Mouse (Mus musculus): ENCODE measurements around the gene Dner. TPM values are rescaled to one million over a fixed set of nuclear protein-coding genes. Genes with fewer than 3 reads are reported as not detected.
"Not testable (repeated sequence)": the region's sequence is repeated elsewhere in the genome, so short reads cannot be mapped to it uniquely, and the experiment has no call there.

Dner gene
- polyA plus RNA-seq, 1 experiment from 2014 or later: 3.4 TPM

- H3K4me3 ChIP-seq (ENCODE audit: low read length): no peak overlapping the region
- peak; percentile 86 for ATAC-seq
- no peaks in the 10 kb centered on the region for H3K27me3 ChIP-seq (replicated peaks; ENCODE audit: control insufficient read depth, insufficient read depth, low read length)
- no peaks in the 10 kb centered on the region for H3K36me3 ChIP-seq (ENCODE audit: control insufficient read depth, insufficient read depth, low read length)
- no peak overlapping the region for H3K4me2 ChIP-seq (ENCODE audit: low read depth, low read length)
- H3K9me3 ChIP-seq (ENCODE audit: control insufficient read depth, low read length): no peaks in the 10 kb centered on the region
- no peak overlapping the region for H3K9ac ChIP-seq (ENCODE audit: low read depth, low read length)
- H3K27ac ChIP-seq (ENCODE audit: low read length): no peak overlapping the region
- H3K4me1 ChIP-seq (ENCODE audit: control insufficient read depth, insufficient read depth, low read length): peaks cover 12% of the 10 kb centered on the region
- WGBS: 56% methylated on average over 3 of the region's 3 CpGs
Measured at GRCm38 (mm10) chr1:84361389-84361788, 334.6 kb downstream of the Dner start.

DNA sequence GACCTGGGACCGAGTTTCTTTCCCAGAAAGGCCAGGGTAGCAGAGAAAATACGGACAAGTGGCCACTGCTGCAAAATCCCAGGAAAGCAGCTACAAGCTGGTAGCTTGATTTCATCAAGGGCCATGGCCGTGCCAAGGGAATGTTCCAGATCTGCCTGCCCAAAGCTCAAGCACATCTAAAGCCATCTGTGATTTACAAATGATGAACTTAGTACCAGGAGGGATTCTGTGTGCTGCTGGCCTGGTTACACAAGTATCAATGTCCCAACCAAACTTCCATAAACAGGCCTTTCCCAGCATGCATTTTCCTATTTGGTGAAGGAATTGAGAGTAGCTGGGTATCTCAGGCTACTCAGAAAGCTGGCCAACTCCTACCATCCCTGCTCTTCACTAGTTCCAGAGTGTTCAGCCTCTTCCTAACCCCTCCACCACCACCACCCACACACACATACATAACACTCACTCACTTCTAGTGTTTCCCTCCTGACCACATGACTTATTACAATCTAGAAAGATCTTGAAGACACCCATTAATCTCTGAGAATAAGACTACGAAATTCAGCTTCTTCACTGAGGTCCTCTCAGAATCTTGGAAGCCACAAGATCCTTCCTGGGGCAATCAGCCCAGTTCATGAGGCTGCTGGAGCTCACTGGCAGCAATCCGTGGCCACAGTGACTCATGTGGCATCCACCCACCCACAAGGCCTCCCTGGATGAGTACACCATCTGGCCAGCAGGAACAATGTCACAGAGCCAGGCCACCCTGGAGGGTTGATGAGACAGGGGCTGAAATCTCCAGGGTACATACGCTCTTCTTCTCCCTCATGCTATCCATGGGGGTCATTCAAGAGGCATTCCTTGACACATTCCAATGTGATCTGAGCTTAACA, 336.2 kb downstream of the Dner start:
- 85% methylated on average over 6 of the region's 6 CpGs for WGBS
- Histone ChIP-seq H3K4me1 (ENCODE audit: control insufficient read depth, insufficient read depth, low read length) (peaks cover 12% of the 10 kb centered on the region), H3K4me2 (ENCODE audit: low read depth, low read length) (no peak overlapping the region), H3K27ac (ENCODE audit: low read length) (no peak overlapping the region), H3K27me3 (replicated peaks; ENCODE audit: control insufficient read depth, insufficient read depth, low read length) (no peaks in the 10 kb centered on the region), H3K4me3 (ENCODE audit: low read length) (no peak overlapping the region), H3K9ac (ENCODE audit: low read depth, low read length) (no peak overlapping the region), H3K36me3 (ENCODE audit: control insufficient read depth, insufficient read depth, low read length) (no peaks in the 10 kb centered on the region), H3K9me3 (ENCODE audit: control insufficient read depth, low read length) (no peaks in the 10 kb centered on the region)
- ATAC-seq: no peak

DNA sequence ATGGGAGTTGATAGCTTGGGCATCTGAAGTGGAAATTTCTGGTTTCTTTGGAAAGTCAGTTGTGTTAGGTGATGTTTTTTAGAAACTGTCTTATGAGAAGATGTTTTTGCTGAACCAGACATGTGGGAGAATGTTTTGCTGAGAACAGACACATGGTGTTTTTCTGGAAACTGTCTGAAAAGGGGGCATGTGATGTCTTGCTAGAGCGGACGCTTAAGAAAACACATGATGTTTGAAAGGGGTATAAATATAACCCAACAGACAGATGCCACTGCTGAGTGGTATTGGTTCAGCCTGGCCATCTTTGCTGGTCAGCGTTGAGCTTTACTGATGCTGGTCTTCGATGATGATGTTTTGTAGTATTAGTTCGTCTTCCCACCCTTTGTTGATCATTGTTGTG, 338.8 kb downstream of the Dner start:
- peaks cover 4% of the 10 kb centered on the region; the same call in 1 of the 2 replicates for H3K4me1 ChIP-seq (ENCODE audit: control insufficient read depth, insufficient read depth, low read length)
- WGBS: 82% methylated on average over 5 of the region's 5 CpGs
- H3K4me2 ChIP-seq (ENCODE audit: low read depth, low read length): no peak overlapping the region
- no peak overlapping the region for H3K27ac ChIP-seq (ENCODE audit: low read length)
- H3K9ac ChIP-seq (ENCODE audit: low read depth, low read length): no peak overlapping the region
- no peak for ATAC-seq
- no peaks in the 10 kb centered on the region for H3K9me3 ChIP-seq (ENCODE audit: control insufficient read depth, low read length)
- no peaks in the 10 kb centered on the region for H3K36me3 ChIP-seq (ENCODE audit: control insufficient read depth, insufficient read depth, low read length)
- H3K4me3 ChIP-seq (ENCODE audit: low read length): no peak overlapping the region
- no peaks in the 10 kb centered on the region for H3K27me3 ChIP-seq (replicated peaks; ENCODE audit: control insufficient read depth, insufficient read depth, low read length)

DNA sequence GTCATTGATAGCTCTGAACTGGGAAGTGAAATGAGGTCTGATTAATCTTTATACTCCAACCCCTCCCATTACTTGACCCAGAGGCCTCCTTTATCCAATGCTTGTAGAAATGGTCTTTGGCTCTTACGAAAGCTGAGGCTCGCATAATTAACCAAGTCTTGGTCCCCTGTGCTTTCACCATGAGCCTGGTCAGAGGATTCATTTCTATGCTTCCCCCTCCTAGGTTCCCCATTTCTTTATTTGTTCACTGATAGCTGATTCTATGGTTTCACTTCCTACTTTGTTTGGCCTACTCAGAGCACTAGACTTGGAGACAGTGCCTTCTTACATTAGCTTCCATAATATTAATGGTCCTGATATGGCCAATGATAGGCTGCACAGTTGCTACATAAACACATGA, 345.8 kb downstream of the Dner start:
- Histone ChIP-seq H3K4me3 (ENCODE audit: low read length) (no peak overlapping the region), H3K36me3 (ENCODE audit: control insufficient read depth, insufficient read depth, low read length) (no peaks in the 10 kb centered on the region), H3K4me2 (ENCODE audit: low read depth, low read length) (no peak overlapping the region), H3K9me3 (ENCODE audit: control insufficient read depth, low read length) (no peaks in the 10 kb centered on the region), H3K4me1 (ENCODE audit: control insufficient read depth, insufficient read depth, low read length) (no peaks in the 10 kb centered on the region), H3K9ac (ENCODE audit: low read depth, low read length) (no peak overlapping the region), H3K27ac (ENCODE audit: low read length) (peak overlapping the region; percentile 4; the same call in 1 of the 2 replicates), H3K27me3 (replicated peaks; ENCODE audit: control insufficient read depth, insufficient read depth, low read length) (no peaks in the 10 kb centered on the region)
- ATAC-seq: peak; percentile 43
- WGBS: 68% methylated on average over 2 of the region's 2 CpGs

DNA sequence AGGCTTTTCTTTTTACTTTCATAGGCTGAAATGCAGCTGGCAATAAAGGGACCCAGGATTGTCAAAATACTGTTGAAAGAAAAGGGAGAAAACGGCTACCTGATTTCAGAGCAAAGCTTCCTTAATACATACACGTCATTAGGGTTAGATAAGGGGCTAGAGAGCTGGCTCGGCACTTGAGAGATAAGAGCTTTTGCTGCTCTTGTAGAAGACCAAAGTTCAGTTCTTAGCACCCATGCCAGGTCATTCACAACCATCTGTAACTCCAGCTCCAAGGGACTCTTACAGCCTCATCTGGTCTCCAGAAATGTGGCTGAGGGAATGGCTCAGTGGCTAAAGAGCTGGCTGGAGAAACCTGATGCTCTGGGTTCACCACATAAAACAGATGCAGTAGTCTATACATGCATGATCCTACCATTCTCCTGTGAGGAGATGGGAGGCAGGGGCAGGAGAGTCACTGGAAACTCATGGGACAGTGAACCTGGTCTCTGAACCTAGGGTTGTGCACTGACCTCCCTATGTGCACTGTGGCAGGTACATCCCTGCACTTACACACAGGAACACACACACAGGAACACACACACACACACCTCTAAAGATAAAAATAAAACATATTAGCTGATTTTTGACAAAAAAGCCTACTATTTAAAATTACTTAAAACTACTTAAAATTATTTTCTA, 348.1 kb downstream of the Dner start:
- H3K27me3 ChIP-seq (replicated peaks; ENCODE audit: control insufficient read depth, insufficient read depth, low read length): no peaks in the 10 kb centered on the region
- no peaks in the 10 kb centered on the region for H3K4me1 ChIP-seq (ENCODE audit: control insufficient read depth, insufficient read depth, low read length)
- H3K27ac ChIP-seq (ENCODE audit: low read length): peak overlapping the region; percentile 78; the same call in 1 of the 2 replicates
- no peaks in the 10 kb centered on the region for H3K9me3 ChIP-seq (ENCODE audit: control insufficient read depth, low read length)
- peak; percentile 98 for ATAC-seq
- no peaks in the 10 kb centered on the region for H3K36me3 ChIP-seq (ENCODE audit: control insufficient read depth, insufficient read depth, low read length)
- H3K9ac ChIP-seq (ENCODE audit: low read depth, low read length): no peak overlapping the region
- whole genome bisulfite sequencing: 45% methylated on average over 3 of the region's 3 CpGs
- no peak overlapping the region for H3K4me2 ChIP-seq (ENCODE audit: low read depth, low read length)
- no peak overlapping the region for H3K4me3 ChIP-seq (ENCODE audit: low read length)

DNA sequence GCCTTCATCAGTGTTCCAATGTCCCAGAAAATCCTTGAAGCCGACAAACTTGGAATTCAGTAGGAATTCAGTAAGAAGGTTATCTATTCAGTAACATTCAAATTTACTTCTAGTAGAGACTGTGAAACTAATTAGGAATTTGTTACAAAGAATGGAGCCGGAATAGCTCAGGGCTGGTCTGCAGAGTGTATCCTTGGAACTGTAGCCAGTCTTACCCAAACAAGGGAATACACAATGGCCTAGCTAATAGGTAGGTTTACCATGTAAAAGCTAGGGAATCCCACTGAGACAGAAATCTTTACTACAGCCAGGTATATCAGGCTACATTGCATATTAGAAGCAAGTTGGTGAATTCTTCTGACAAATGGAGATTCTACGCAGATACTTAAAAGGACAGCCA, 363.2 kb downstream of the Dner start:
- not testable (repeated sequence) for H3K4me3 ChIP-seq (ENCODE audit: low read length); H3K4me1 ChIP-seq (ENCODE audit: control insufficient read depth, insufficient read depth, low read length); ATAC-seq; H3K36me3 ChIP-seq (ENCODE audit: control insufficient read depth, insufficient read depth, low read length); H3K4me2 ChIP-seq (ENCODE audit: low read depth, low read length); H3K9ac ChIP-seq (ENCODE audit: low read depth, low read length); H3K9me3 ChIP-seq (ENCODE audit: control insufficient read depth, low read length); H3K27me3 ChIP-seq (replicated peaks; ENCODE audit: control insufficient read depth, insufficient read depth, low read length); H3K27ac ChIP-seq (ENCODE audit: low read length)
- 60% methylated on average over 3 of the region's 3 CpGs for WGBS

DNA sequence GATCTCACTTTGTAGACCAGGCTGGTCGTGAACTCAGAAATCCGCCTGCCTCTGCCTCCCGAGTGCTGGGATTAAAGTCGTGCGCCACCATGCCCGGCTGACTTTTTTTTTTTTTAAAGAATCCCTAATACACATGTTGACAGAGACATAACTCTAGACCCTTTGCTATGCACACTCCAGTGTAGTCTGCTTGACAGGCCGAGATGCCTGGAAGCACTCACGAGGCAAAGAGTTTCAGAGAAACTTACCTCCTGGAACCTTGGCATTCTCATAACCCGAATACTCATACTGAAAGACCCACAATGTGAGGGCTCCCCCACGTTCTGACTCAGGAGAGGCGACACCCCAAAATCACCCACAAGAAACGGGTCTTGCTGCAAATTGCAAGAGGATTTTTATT, 364.2 kb downstream of the Dner start:
- H3K27ac ChIP-seq (ENCODE audit: low read length); H3K9ac ChIP-seq (ENCODE audit: low read depth, low read length); H3K9me3 ChIP-seq (ENCODE audit: control insufficient read depth, low read length); H3K4me1 ChIP-seq (ENCODE audit: control insufficient read depth, insufficient read depth, low read length); H3K4me3 ChIP-seq (ENCODE audit: low read length); ATAC-seq; H3K4me2 ChIP-seq (ENCODE audit: low read depth, low read length); H3K27me3 ChIP-seq (replicated peaks; ENCODE audit: control insufficient read depth, insufficient read depth, low read length); H3K36me3 ChIP-seq (ENCODE audit: control insufficient read depth, insufficient read depth, low read length): not testable (repeated sequence)
- WGBS: 78% methylated on average over 12 of the region's 12 CpGs

- Histone ChIP-seq H3K4me1 (ENCODE audit: control insufficient read depth, insufficient read depth, low read length) (no peaks in the 10 kb centered on the region), H3K9me3 (ENCODE audit: control insufficient read depth, low read length) (no peaks in the 10 kb centered on the region), H3K27me3 (replicated peaks; ENCODE audit: control insufficient read depth, insufficient read depth, low read length) (no peaks in the 10 kb centered on the region), H3K4me3 (ENCODE audit: low read length) (no peak overlapping the region), H3K36me3 (ENCODE audit: control insufficient read depth, insufficient read depth, low read length) (no peaks in the 10 kb centered on the region), H3K4me2 (ENCODE audit: low read depth, low read length) (no peak overlapping the region), H3K9ac (ENCODE audit: low read depth, low read length) (no peak overlapping the region), H3K27ac (ENCODE audit: low read length) (no peak overlapping the region)
- no peak for ATAC-seq
- WGBS: 33% methylated on average over 3 of the region's 3 CpGs
Measured at GRCm38 (mm10) chr1:84325309-84325708, 370.7 kb downstream of the Dner start.

DNA sequence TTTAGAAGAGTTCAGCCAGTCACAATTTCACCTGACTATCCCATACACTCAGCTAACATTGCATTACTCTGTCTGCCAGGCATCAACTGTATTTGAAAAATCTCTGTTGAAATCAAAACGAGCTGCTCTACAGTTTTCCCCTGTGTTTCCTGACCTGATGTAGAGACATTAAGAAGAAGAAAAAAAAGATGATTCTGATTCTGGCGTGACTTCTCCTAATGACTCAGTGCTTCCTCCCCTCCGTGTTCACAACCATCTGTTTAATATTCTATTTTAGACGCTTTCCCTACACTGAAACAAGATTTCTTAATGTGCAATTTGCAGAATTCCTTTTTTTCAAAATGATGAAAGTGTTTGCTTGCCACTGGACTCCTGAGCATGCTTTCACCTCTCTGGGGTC, 374.7 kb downstream of the Dner start:
- Histone ChIP-seq H3K36me3 (ENCODE audit: control insufficient read depth, insufficient read depth, low read length) (no peaks in the 10 kb centered on the region), H3K4me3 (ENCODE audit: low read length) (no peak overlapping the region), H3K27ac (ENCODE audit: low read length) (no peak overlapping the region), H3K9ac (ENCODE audit: low read depth, low read length) (no peak overlapping the region), H3K9me3 (ENCODE audit: control insufficient read depth, low read length) (no peaks in the 10 kb centered on the region), H3K4me2 (ENCODE audit: low read depth, low read length) (no peak overlapping the region), H3K4me1 (ENCODE audit: control insufficient read depth, insufficient read depth, low read length) (no peaks in the 10 kb centered on the region), H3K27me3 (replicated peaks; ENCODE audit: control insufficient read depth, insufficient read depth, low read length) (no peaks in the 10 kb centered on the region)
- WGBS: 59% methylated on average over 4 of the region's 4 CpGs
- no peak for ATAC-seq

Data from intestine, embryonic 16.5 days (tissue).